Mouse (Mus musculus): ENCODE measurements at regions not wholly inside any gene's neighbourhood (a gene's known extent, or its start where the extent isn't known, plus 50 kb on each side); places are given as distances from the start of the nearest gene placed in this dataset.

DNA sequence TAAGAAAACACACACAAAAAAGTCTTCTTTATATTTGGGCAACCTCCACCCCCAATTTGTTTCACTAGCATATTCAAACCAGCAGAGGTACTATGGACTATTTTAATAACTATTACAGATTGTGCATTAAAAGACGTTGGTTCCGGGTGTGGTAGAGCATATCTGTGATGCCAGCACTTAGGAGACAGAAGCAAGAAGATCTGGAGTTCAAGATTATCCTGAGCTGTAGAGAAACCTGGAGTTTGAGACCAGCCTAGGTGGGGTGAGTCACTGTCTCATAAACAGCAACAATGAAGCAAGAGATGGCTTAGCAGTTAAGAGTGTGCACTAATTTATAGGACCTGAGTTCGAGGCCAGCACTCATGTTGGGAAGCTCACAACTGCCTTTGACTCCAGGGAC lies 50.4 kb upstream of the Hk2 start:
- WGBS: 83% methylated on average over 3 of the region's 3 CpGs
- no peaks in the 10 kb centered on the region for H3K36me3 ChIP-seq (ENCODE audit: control insufficient read depth, insufficient read depth, low read length)
- no peaks in the 10 kb centered on the region for H3K27me3 ChIP-seq (replicated peaks; ENCODE audit: control insufficient read depth, insufficient read depth, low read length)
- no peak overlapping the region for H3K27ac ChIP-seq (ENCODE audit: insufficient read depth, low read depth, low read length)
- TF ChIP-seq POLR2A (IDR thresholded peaks at IDR 0.05; ENCODE audit: low read depth, low read length) (no peak), CTCF (conservative IDR thresholded peaks at IDR 0.05; ENCODE audit: insufficient read depth, insufficient read length, low read depth, low read length) (no peak)
- H3K4me1 ChIP-seq (ENCODE audit: control insufficient read depth, insufficient read depth, low read length): no peaks in the 10 kb centered on the region
- no peak overlapping the region for H3K4me3 ChIP-seq (ENCODE audit: insufficient read depth, low read depth, low read length)
- no peak for DNase-seq

- peak; percentile 2 for DNase-seq
- no peak for TF ChIP-seq CTCF (conservative IDR thresholded peaks at IDR 0.05; ENCODE audit: insufficient read depth, insufficient read length, low read depth, low read length)
- TF ChIP-seq POLR2A (IDR thresholded peaks at IDR 0.05; ENCODE audit: low read depth, low read length): no peak
- 57% methylated on average over 8 of the region's 8 CpGs for WGBS
- Histone ChIP-seq H3K27me3 (replicated peaks; ENCODE audit: control insufficient read depth, insufficient read depth, low read length) (no peaks in the 10 kb centered on the region), H3K4me1 (ENCODE audit: control insufficient read depth, insufficient read depth, low read length) (no peaks in the 10 kb centered on the region), H3K4me3 (ENCODE audit: insufficient read depth, low read depth, low read length) (no peak overlapping the region), H3K27ac (ENCODE audit: insufficient read depth, low read depth, low read length) (no peak overlapping the region), H3K36me3 (ENCODE audit: control insufficient read depth, insufficient read depth, low read length) (no peaks in the 10 kb centered on the region)
Measured at GRCm38 (mm10) chr6:82824240-82824639, 50.0 kb upstream of the Hk2 start.

Data from kidney, adult 2 months (tissue).